Mouse (Mus musculus): ENCODE measurements at regions not wholly inside any gene's neighbourhood (a gene's known extent, or its start where the extent isn't known, plus 50 kb on each side); places are given as distances from the start of the nearest gene placed in this dataset.

DNA sequence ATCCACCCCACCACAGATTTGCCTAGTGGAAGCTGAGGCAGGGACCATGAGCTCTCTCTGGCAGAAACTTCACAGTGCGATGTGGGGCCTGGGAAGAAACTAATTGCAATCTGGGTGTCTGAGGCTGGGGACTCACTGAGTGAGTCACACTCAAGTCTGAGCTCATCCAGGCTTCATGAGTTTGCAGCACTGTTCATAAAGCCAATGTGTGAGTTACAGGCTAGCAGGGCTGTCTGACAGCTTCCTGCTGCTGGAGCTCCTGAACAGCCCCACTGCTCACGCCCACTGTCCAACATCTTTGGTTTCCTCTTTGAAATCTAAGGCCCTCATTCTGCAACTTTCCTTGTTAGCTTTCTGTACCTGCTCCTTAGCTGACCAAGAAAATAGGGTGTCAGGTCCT lies 216.5 kb upstream of the Tenm4 start:
- 95% methylated on average over 2 of the region's 2 CpGs for WGBS
- Histone ChIP-seq H3K4me3 (replicated peaks; ENCODE audit: low read length) (no peak overlapping the region), H3K4me1 (ENCODE audit: control insufficient read depth, insufficient read depth, low read length) (no peaks in the 10 kb centered on the region), H3K9me3 (ENCODE audit: control insufficient read depth, low read length) (no peaks in the 10 kb centered on the region), H3K4me2 (replicated peaks; ENCODE audit: low read depth, low read length, severe bottlenecking) (no peak overlapping the region), H3K27ac (replicated peaks; ENCODE audit: low read depth, low read length) (no peak overlapping the region), H3K9ac (ENCODE audit: low read depth, low read length, severe bottlenecking) (no peak overlapping the region), H3K36me3 (ENCODE audit: control insufficient read depth, insufficient read depth, low read length) (no peaks in the 10 kb centered on the region), H3K27me3 (ENCODE audit: control insufficient read depth, insufficient read depth, low read length) (no peaks in the 10 kb centered on the region)
- ATAC-seq (ENCODE audit: low FRiP score, low read depth), result no peak
- no peak for DNase-seq (ENCODE audit: low spot score)
- TF ChIP-seq POLR2A (IDR thresholded peaks at IDR 0.05; ENCODE audit: borderline replicate concordance, extremely low read depth, insufficient read depth, insufficient read length), result no peak

DNA sequence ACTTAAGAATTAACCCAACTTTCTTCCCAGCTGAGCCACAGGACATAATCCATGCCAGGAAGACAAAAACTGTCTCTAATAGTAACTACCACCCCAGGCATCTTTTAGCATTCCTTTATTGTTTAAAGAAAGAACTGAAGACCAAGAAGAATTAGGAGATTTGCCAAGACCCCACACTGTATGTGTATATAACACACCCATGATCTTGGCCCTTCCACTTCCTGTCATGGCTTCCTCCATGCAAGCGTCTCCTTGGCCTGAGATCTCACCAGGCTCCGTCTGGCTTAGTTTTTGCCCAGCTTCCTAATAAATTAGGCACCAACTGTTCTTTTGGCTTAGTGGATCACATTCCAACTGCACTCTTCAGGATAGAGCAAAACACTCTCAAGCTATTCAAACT lies 215.9 kb upstream of the Tenm4 start:
- H3K27me3 ChIP-seq (ENCODE audit: control insufficient read depth, insufficient read depth, low read length), result no peaks in the 10 kb centered on the region
- no peaks in the 10 kb centered on the region for H3K36me3 ChIP-seq (ENCODE audit: control insufficient read depth, insufficient read depth, low read length)
- H3K4me3 ChIP-seq (replicated peaks; ENCODE audit: low read length), result no peak overlapping the region
- no peak overlapping the region for H3K9ac ChIP-seq (ENCODE audit: low read depth, low read length, severe bottlenecking)
- no peak for TF ChIP-seq POLR2A (IDR thresholded peaks at IDR 0.05; ENCODE audit: borderline replicate concordance, extremely low read depth, insufficient read depth, insufficient read length)
- no peak for ATAC-seq (ENCODE audit: low FRiP score, low read depth)
- no peak overlapping the region for H3K27ac ChIP-seq (replicated peaks; ENCODE audit: low read depth, low read length)
- no peaks in the 10 kb centered on the region for H3K9me3 ChIP-seq (ENCODE audit: control insufficient read depth, low read length)
- DNase-seq (ENCODE audit: low spot score), result no peak
- no peaks in the 10 kb centered on the region for H3K4me1 ChIP-seq (ENCODE audit: control insufficient read depth, insufficient read depth, low read length)
- 66% methylated on average over 2 of the region's 2 CpGs for WGBS
- no peak overlapping the region for H3K4me2 ChIP-seq (replicated peaks; ENCODE audit: low read depth, low read length, severe bottlenecking)

DNA sequence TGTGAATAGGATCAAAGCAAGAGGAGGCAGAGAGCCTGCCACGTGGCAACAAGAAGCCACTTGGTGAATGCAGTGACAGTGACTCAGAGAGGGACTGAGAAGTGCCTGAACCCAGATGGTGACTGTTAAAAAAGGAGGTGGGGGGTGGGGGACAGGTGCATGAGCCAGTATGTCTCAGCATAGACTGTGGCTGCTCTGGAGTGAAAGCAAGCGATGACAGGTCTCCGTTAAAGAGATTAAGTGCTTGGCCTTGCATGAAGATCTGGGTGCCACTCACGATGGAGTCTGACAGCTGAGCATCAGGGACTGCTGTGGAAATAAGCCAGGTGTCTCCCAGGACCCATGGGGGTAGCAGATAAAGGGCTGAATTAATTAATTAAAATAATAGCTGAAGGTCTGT lies 212.0 kb upstream of the Tenm4 start:
- no peak for TF ChIP-seq POLR2A (IDR thresholded peaks at IDR 0.05; ENCODE audit: borderline replicate concordance, extremely low read depth, insufficient read depth, insufficient read length)
- ATAC-seq (ENCODE audit: low FRiP score, low read depth), result no peak
- WGBS, result 72% methylated on average over 4 of the region's 4 CpGs

DNA sequence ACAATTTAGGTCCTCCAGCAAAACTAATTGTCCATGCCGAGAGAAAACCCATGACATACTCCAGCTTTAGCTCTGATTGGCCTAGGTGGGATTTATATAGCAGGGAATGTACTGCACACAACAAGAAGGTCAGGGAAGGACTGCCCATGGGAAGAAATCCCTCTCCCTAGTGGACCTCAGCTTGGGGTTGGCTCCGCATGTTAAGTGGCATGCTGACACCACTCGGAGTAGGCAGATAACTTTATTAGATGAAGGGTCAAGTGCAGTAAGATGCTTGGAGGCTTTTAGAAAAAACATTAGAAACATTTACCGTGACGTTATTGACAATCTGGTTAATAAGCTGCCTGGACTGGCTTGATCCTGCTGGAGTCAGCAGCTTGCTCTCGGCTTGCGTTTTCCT lies 199.2 kb upstream of the Tenm4 start:
- H3K36me3 ChIP-seq (ENCODE audit: control insufficient read depth, insufficient read depth, low read length), result no peaks in the 10 kb centered on the region
- ATAC-seq (ENCODE audit: low FRiP score, low read depth), result no peak
- no peak for DNase-seq (ENCODE audit: low spot score)
- no peak overlapping the region for H3K4me3 ChIP-seq (replicated peaks; ENCODE audit: low read length)
- H3K27me3 ChIP-seq (ENCODE audit: control insufficient read depth, insufficient read depth, low read length), result no peaks in the 10 kb centered on the region
- no peak overlapping the region for H3K4me2 ChIP-seq (replicated peaks; ENCODE audit: low read depth, low read length, severe bottlenecking)
- no peaks in the 10 kb centered on the region for H3K9me3 ChIP-seq (ENCODE audit: control insufficient read depth, low read length)
- TF ChIP-seq POLR2A (IDR thresholded peaks at IDR 0.05; ENCODE audit: borderline replicate concordance, extremely low read depth, insufficient read depth, insufficient read length), result no peak
- WGBS, result 83% methylated on average over 7 of the region's 7 CpGs
- no peak overlapping the region for H3K27ac ChIP-seq (replicated peaks; ENCODE audit: low read depth, low read length)
- H3K4me1 ChIP-seq (ENCODE audit: control insufficient read depth, insufficient read depth, low read length), result no peaks in the 10 kb centered on the region
- H3K9ac ChIP-seq (ENCODE audit: low read depth, low read length, severe bottlenecking), result no peak overlapping the region

More for the DNA sequence above, 212.0 kb upstream of the Tenm4 start:
- Histone ChIP-seq H3K36me3 (ENCODE audit: control insufficient read depth, insufficient read depth, low read length) (no peaks in the 10 kb centered on the region), H3K9ac (ENCODE audit: low read depth, low read length, severe bottlenecking) (no peak overlapping the region), H3K27me3 (ENCODE audit: control insufficient read depth, insufficient read depth, low read length) (no peaks in the 10 kb centered on the region), H3K4me1 (ENCODE audit: control insufficient read depth, insufficient read depth, low read length) (no peaks in the 10 kb centered on the region), H3K4me3 (replicated peaks; ENCODE audit: low read length) (no peak overlapping the region), H3K9me3 (ENCODE audit: control insufficient read depth, low read length) (no peaks in the 10 kb centered on the region), H3K4me2 (replicated peaks; ENCODE audit: low read depth, low read length, severe bottlenecking) (no peak overlapping the region), H3K27ac (replicated peaks; ENCODE audit: low read depth, low read length) (no peak overlapping the region)
- DNase-seq (ENCODE audit: low spot score), result no peak

DNA sequence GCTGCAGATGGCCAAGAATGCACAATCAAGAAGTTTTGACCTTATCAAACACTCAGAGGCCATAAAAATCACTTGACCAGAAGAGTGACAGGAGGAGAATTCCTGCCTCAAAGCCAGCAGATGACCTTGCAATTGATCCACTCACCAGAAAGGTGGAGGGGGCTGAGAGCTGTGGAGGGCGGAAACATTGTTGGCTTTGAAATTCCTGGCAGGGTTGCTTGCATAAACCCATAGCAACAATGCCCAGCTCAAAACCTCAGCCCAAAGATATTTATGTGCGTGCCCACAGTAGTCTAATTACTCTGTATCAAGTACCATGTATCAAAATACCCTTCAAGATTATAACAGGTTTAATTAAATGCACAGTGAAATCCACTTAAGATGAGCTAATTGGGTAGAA lies 197.0 kb upstream of the Tenm4 start:
- H3K4me2 ChIP-seq (replicated peaks; ENCODE audit: low read depth, low read length, severe bottlenecking), result no peak overlapping the region
- no peak overlapping the region for H3K27ac ChIP-seq (replicated peaks; ENCODE audit: low read depth, low read length)
- 83% methylated on average over 2 of the region's 2 CpGs for WGBS
- no peak for TF ChIP-seq POLR2A (IDR thresholded peaks at IDR 0.05; ENCODE audit: borderline replicate concordance, extremely low read depth, insufficient read depth, insufficient read length)
- H3K36me3 ChIP-seq (ENCODE audit: control insufficient read depth, insufficient read depth, low read length), result no peaks in the 10 kb centered on the region
- no peak overlapping the region for H3K4me3 ChIP-seq (replicated peaks; ENCODE audit: low read length)
- H3K4me1 ChIP-seq (ENCODE audit: control insufficient read depth, insufficient read depth, low read length), result no peaks in the 10 kb centered on the region
- DNase-seq (ENCODE audit: low spot score) (no peak), ATAC-seq (ENCODE audit: low FRiP score, low read depth) (no peak)
- H3K9me3 ChIP-seq (ENCODE audit: control insufficient read depth, low read length), result no peaks in the 10 kb centered on the region
- H3K27me3 ChIP-seq (ENCODE audit: control insufficient read depth, insufficient read depth, low read length), result no peaks in the 10 kb centered on the region
- H3K9ac ChIP-seq (ENCODE audit: low read depth, low read length, severe bottlenecking), result no peak overlapping the region
